Mouse (Mus musculus) layer of hippocampus, adult 18-20 months (tissue): ENCODE measurements at regions not wholly inside any gene's neighbourhood (a gene's known extent, or its start where the extent isn't known, plus 50 kb on each side); places are given as distances from the start of the nearest gene placed in this dataset.
A peak's percentile ranks its signal among the peaks of the same experiment; 100 is the strongest.
"Not testable (repeated sequence)": the region's sequence is repeated elsewhere in the genome, so short reads cannot be mapped to it uniquely, and the experiment has no call there.

Experiments
- DNase-seq, 2 experiments: peaks; one replicate each; pipeline ENCODE4 v3.0.0; 2022; ENCODE audit warnings: low spot score in 2 of 2

- DNase-seq = no peak
Measured at GRCm38 (mm10) chr14:81685691-81686090, 1701.8 kb downstream of the Olfm4 start.

GRCm38 (mm10) chr14:81692245-81692644 lies 1708.4 kb downstream of the Olfm4 start:
- DNase-seq = not testable (repeated sequence)

GRCm38 (mm10) chr14:81716056-81716455 lies 1732.2 kb downstream of the Olfm4 start:
- peak in 1 of 2 experiments; percentile 25 for DNase-seq
